Mouse (Mus musculus) ZHBTc4 (cell line): Measurements from ENCODE around the gene Ctsf.
"Not testable (repeated sequence)": the region's sequence is repeated elsewhere in the genome, so short reads cannot be mapped to it uniquely, and the experiment has no call there.

Experiments used
- DNase-seq: peaks from one replicate; pipeline ENCODE4 v3.0.0-alpha.2; 2011; ENCODE audit warnings: low read depth, low spot score

Ctsf gene

GRCm38 (mm10) chr19:4854552-4855469 lies at the start of gene Ctsf:
Gene Ctsf (plus strand): TSS chr19:4855130.
- peak; percentile 79 for DNase-seq

- peak; percentile 97 for DNase-seq
Observed at GRCm38 (mm10) chr19:4810309-4810708, 44.6 kb upstream of the Ctsf start.

- DNase-seq, result no peak
Observed at GRCm38 (mm10) chr19:4810746-4811062, 44.2 kb upstream of the Ctsf start.

GRCm38 (mm10) chr19:4811063-4811908 lies 43.6 kb upstream of the Ctsf start, which contains the start of the genes Gm21992 and Rbm14:
Gene Gm21992 (minus strand): TSS chr19:4811612.
Gene Rbm14 (minus strand): TSS chr19:4811634.
- DNase-seq, result peak; percentile 100

- DNase-seq, result no peak
Observed at GRCm38 (mm10) chr19:4811909-4812242, 43.1 kb upstream of the Ctsf start.

- DNase-seq, result not testable (repeated sequence)
Observed at GRCm38 (mm10) chr19:4812334-4812949, 42.5 kb upstream of the Ctsf start.

- peak; percentile 90 for DNase-seq
Observed at GRCm38 (mm10) chr19:4813015-4813414, 41.9 kb upstream of the Ctsf start.

GRCm38 (mm10) chr19:4817182-4817835 lies 37.6 kb upstream of the Ctsf start:
- DNase-seq, result peak; percentile 81

- DNase-seq, result no peak
Observed at GRCm38 (mm10) chr19:4820678-4821303, 34.1 kb upstream of the Ctsf start.

- peak; percentile 92 for DNase-seq
Observed at GRCm38 (mm10) chr19:4828444-4829114, 26.4 kb upstream of the Ctsf start.

- no peak for DNase-seq
Observed at GRCm38 (mm10) chr19:4829156-4829555, 25.8 kb upstream of the Ctsf start.

- no peak for DNase-seq
Observed at GRCm38 (mm10) chr19:4833977-4834376, 21.0 kb upstream of the Ctsf start.

GRCm38 (mm10) chr19:4836096-4836495 lies 18.8 kb upstream of the Ctsf start:
- peak; percentile 48 for DNase-seq

- no peak for DNase-seq
Observed at GRCm38 (mm10) chr19:4837049-4837448, 17.9 kb upstream of the Ctsf start.

GRCm38 (mm10) chr19:4838526-4839140 lies 16.3 kb upstream of the Ctsf start:
- DNase-seq, result peak; percentile 19

GRCm38 (mm10) chr19:4839149-4839548 lies 15.8 kb upstream of the Ctsf start, which contains the start of the genes Ccs and Ccdc87:
Gene Ccs (minus strand): TSS chr19:4839332.
Gene Ccdc87 (plus strand): TSS chr19:4839366.
- DNase-seq, result peak; percentile 99

- no peak for DNase-seq
Observed at GRCm38 (mm10) chr19:4840848-4841247, 14.1 kb upstream of the Ctsf start.

- no peak for DNase-seq
Observed at GRCm38 (mm10) chr19:4842611-4843010, 12.3 kb upstream of the Ctsf start.

GRCm38 (mm10) chr19:4845846-4846245 lies 9.1 kb upstream of the Ctsf start:
- DNase-seq, result no peak

GRCm38 (mm10) chr19:4847490-4847889 lies 7.4 kb upstream of the Ctsf start:
- peak; percentile 70 for DNase-seq
